In the genomic region with DNA sequence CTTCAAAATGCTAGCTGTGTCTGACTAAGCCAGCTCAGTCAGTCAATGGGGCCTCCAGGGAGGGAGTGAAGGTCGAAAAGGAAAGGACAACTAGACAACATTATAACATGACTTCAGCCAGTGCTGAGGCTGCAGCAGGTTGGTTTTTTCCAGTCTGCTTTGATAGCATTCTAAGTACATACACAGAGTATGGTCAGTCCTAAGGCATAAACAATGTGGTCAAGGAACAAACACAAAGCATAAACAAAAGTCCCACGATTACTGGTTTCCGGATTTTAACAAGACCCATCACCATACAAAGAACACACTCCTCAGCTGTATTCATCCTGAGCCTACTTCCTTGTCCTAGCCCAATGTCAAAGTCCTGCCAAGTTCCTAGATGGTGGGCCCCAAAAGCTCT, we compare ENCODE assay signal across 24 mouse cellular contexts. TPM values are rescaled to one million over a fixed set of nuclear protein-coding genes. Genes with fewer than 3 reads are reported as not detected.
DNase-seq lines count a peak whose midpoint lies in the region; ATAC-seq and TF ChIP-seq lines count a peak whose summit lies in the region.
"Had no signal": no experiment of that assay in that cellular context is flagged by ENCODE, and none has a peak within 500 bp of the region (broad histone marks: within the 10 kb centered on the region; RNA-seq: fewer than 3 reads in every experiment).

No protein-coding gene starts in this region.

- WGBS in intestine, postnatal 0 days: 65% methylated on average over 3 of the region's 3 CpGs
- 70% methylated on average over 3 of the region's 3 CpGs for WGBS in intestine, embryonic 16.5 days

- no peak for TF ChIP-seq CTCF in intestine, postnatal 0 days (IDR thresholded peaks at IDR 0.05; ENCODE audit: low read depth)
- no peak for TF ChIP-seq CTCF in ES-Bruce4 (IDR thresholded peaks at IDR 0.05; ENCODE audit: low read depth, low read length)

- ATAC-seq in intestine, postnatal 0 days: peak; percentile 22; the same call in 1 of the 2 replicates
- no peak for ATAC-seq in intestine, embryonic 16.5 days
- ATAC-seq: forebrain, embryonic 14.5 days; forebrain, embryonic 16.5 days; Patski had no signal

- H3K9ac ChIP-seq in intestine, postnatal 0 days (ENCODE audit: low read depth, low read length): no peak overlapping the region
- no peak overlapping the region for H3K9ac ChIP-seq in intestine, embryonic 16.5 days (ENCODE audit: low read depth, low read length)
- H3K9ac ChIP-seq in ES-Bruce4 (ENCODE audit: low read depth, poor library complexity, severe bottlenecking): peak overlapping the region; percentile 45; the same call in 1 of the 2 replicates
- H3K9ac ChIP-seq: embryonic facial prominence, embryonic 13.5 days; embryonic facial prominence, embryonic 15.5 days; forebrain, embryonic 12.5 days had no signal

- no peaks in the 10 kb centered on the region for H3K36me3 ChIP-seq in intestine, postnatal 0 days (ENCODE audit: control insufficient read depth, insufficient read depth)
- no peaks in the 10 kb centered on the region for H3K36me3 ChIP-seq in intestine, embryonic 16.5 days (ENCODE audit: control insufficient read depth, insufficient read depth, low read length)
- H3K36me3 ChIP-seq in ES-Bruce4 (ENCODE audit: control insufficient read depth, insufficient read depth, low read length, poor library complexity, severe bottlenecking): no peaks in the 10 kb centered on the region
- H3K36me3 ChIP-seq: embryonic facial prominence, embryonic 13.5 days; embryonic facial prominence, embryonic 15.5 days; forebrain, embryonic 10.5 days; forebrain, embryonic 12.5 days; G1E had no signal

- TF ChIP-seq EP300 in ES-Bruce4 (IDR thresholded peaks at IDR 0.05; ENCODE audit: insufficient read depth, low read depth, low read length): no peak

- no peak for TF ChIP-seq POLR2A in ES-Bruce4 (IDR thresholded peaks at IDR 0.05; ENCODE audit: insufficient read depth, low read length)

- peak overlapping the region; percentile 70 for H3K27ac ChIP-seq in intestine, postnatal 0 days (ENCODE audit: low read depth, low read length)
- H3K27ac ChIP-seq in intestine, embryonic 16.5 days (ENCODE audit: low read length): no peak overlapping the region
- no peak overlapping the region for H3K27ac ChIP-seq in ES-Bruce4 (ENCODE audit: insufficient read depth, low read length)
- H3K27ac ChIP-seq: embryonic facial prominence, embryonic 13.5 days; embryonic facial prominence, embryonic 15.5 days; forebrain, embryonic 10.5 days; forebrain, embryonic 12.5 days had no signal

- no peaks in the 10 kb centered on the region for H3K9me3 ChIP-seq in intestine, postnatal 0 days (ENCODE audit: control insufficient read depth)
- H3K9me3 ChIP-seq in intestine, embryonic 16.5 days (ENCODE audit: control insufficient read depth, low read length): no peaks in the 10 kb centered on the region
- no peaks in the 10 kb centered on the region for H3K9me3 ChIP-seq in ES-Bruce4 (replicated peaks; ENCODE audit: control insufficient read depth, insufficient read depth, low read length, poor library complexity, severe bottlenecking)
- H3K9me3 ChIP-seq: embryonic facial prominence, embryonic 13.5 days; embryonic facial prominence, embryonic 15.5 days; forebrain, embryonic 10.5 days; forebrain, embryonic 12.5 days; G1E had no signal

- DNase-seq in ZHBTc4 (ENCODE audit: low read depth, low spot score): peak; percentile 68
- DNase-seq in thymus, postnatal 25 days: no peak
- DNase-seq: adrenal gland, adult 2 months; adrenal gland, postnatal 10 days; adrenal gland, postnatal 25 days; cerebellum, adult 11 months; cerebellum, adult 18-20 months; cerebellum, adult 8-10 months; cerebellum, adult 9-11 months; cerebellum, postnatal 14 days; cerebellum, postnatal 36 days; embryo, embryonic 11 days had no signal

- H3K27me3 ChIP-seq in intestine, postnatal 0 days (replicated peaks; ENCODE audit: control insufficient read depth, insufficient read depth, low read length): no peaks in the 10 kb centered on the region
- no peaks in the 10 kb centered on the region for H3K27me3 ChIP-seq in intestine, embryonic 16.5 days (replicated peaks; ENCODE audit: control insufficient read depth, insufficient read depth, low read length)
- H3K27me3 ChIP-seq in ES-Bruce4 (ENCODE audit: control insufficient read depth, insufficient read depth, low read length, poor library complexity, severe bottlenecking): no peaks in the 10 kb centered on the region
- H3K27me3 ChIP-seq: embryonic facial prominence, embryonic 13.5 days; embryonic facial prominence, embryonic 15.5 days; forebrain, embryonic 12.5 days; Patski had no signal

- H3K4me1 ChIP-seq in intestine, postnatal 0 days (replicated peaks; ENCODE audit: control insufficient read depth, insufficient read depth, low read length): peaks cover 5% of the 10 kb centered on the region; the same call in 1 of the 2 replicates
- H3K4me1 ChIP-seq in intestine, embryonic 16.5 days (ENCODE audit: control insufficient read depth, insufficient read depth, low read length): peaks cover 6% of the 10 kb centered on the region
- no peaks in the 10 kb centered on the region for H3K4me1 ChIP-seq in ES-Bruce4 (ENCODE audit: control insufficient read depth, insufficient read depth, low read length)

- H3K4me2 ChIP-seq in intestine, postnatal 0 days (replicated peaks; ENCODE audit: low read depth): no peak overlapping the region
- H3K4me2 ChIP-seq in intestine, embryonic 16.5 days (ENCODE audit: low read depth, low read length): no peak overlapping the region
- H3K4me2 ChIP-seq: embryonic facial prominence, embryonic 13.5 days; embryonic facial prominence, embryonic 15.5 days; forebrain, embryonic 12.5 days had no signal

- no peak overlapping the region for H3K4me3 ChIP-seq in intestine, postnatal 0 days (ENCODE audit: low read depth, low read length)
- H3K4me3 ChIP-seq in intestine, embryonic 16.5 days (ENCODE audit: low read length): no peak overlapping the region
- no peak overlapping the region for H3K4me3 ChIP-seq in ES-Bruce4 (ENCODE audit: low read depth, low read length)
- H3K4me3 ChIP-seq: embryonic facial prominence, embryonic 13.5 days; embryonic facial prominence, embryonic 15.5 days; erythroblast, embryonic 14.5 days; forebrain, embryonic 10.5 days; forebrain, embryonic 12.5 days had no signal

RNA-seq across cellular contexts. Expression of gene Commd1, which starts 3.3 kb away (rescaled TPM):
- polyA plus RNA-seq in intestine, postnatal 0 days (2015; fragmentation: Nextera tagmentation; extraction: Ambion mirVana): 286 and 294 TPM in 2 replicates
- 320 and 339 TPM in 2 replicates for polyA plus RNA-seq in intestine, embryonic 16.5 days (2015; fragmentation: Nextera tagmentation; extraction: Ambion mirVana)
- polyA plus RNA-seq in ES-Bruce4 (2011; ENCODE audit: insufficient read depth, insufficient read length, low read depth, missing spikeins): 104 and 120 TPM in 2 replicates

RNA-seq across cellular contexts. Expression of gene Gm28048, which starts 3.6 kb away (rescaled TPM):
- polyA plus RNA-seq in intestine, postnatal 0 days (2015; fragmentation: Nextera tagmentation; extraction: Ambion mirVana): 15.8 and 20.3 TPM in 2 replicates
- polyA plus RNA-seq in intestine, embryonic 16.5 days (2015; fragmentation: Nextera tagmentation; extraction: Ambion mirVana): 11.2 and 12.0 TPM in 2 replicates
- polyA plus RNA-seq in ES-Bruce4 (2011; ENCODE audit: insufficient read depth, insufficient read length, low read depth, missing spikeins): 23.3 and 33.6 TPM in 2 replicates
- polyA plus RNA-seq: adrenal gland, adult 2 months; erythroblast, embryonic 14.5 days; G1E had no signal

RNA-seq across cellular contexts. Expression of gene Cct4, which starts 4.8 kb away (rescaled TPM):
- 95.3 and 101 TPM in 2 replicates for polyA plus RNA-seq in intestine, postnatal 0 days (2015; fragmentation: Nextera tagmentation; extraction: Ambion mirVana)
- polyA plus RNA-seq in intestine, embryonic 16.5 days (2015; fragmentation: Nextera tagmentation; extraction: Ambion mirVana): 214 and 241 TPM in 2 replicates
- 618 and 646 TPM in 2 replicates for polyA plus RNA-seq in ES-Bruce4 (2011; ENCODE audit: insufficient read depth, insufficient read length, low read depth, missing spikeins)

RNA-seq across cellular contexts. Expression of gene Zrsr1, which starts 13.7 kb away (rescaled TPM):
- polyA plus RNA-seq in intestine, postnatal 0 days (2015; fragmentation: Nextera tagmentation; extraction: Ambion mirVana): 2.0 and 2.3 TPM in 2 replicates
- polyA plus RNA-seq in intestine, embryonic 16.5 days (2015; fragmentation: Nextera tagmentation; extraction: Ambion mirVana): 1.8 and 2.2 TPM in 2 replicates
- polyA plus RNA-seq in ES-Bruce4 (2011; ENCODE audit: insufficient read depth, insufficient read length, low read depth, missing spikeins): 19.6 and 21.1 TPM in 2 replicates

RNA-seq across cellular contexts. Expression of gene Fam161a, which starts 21.8 kb away (rescaled TPM):
- polyA plus RNA-seq in intestine, postnatal 0 days (2015; fragmentation: Nextera tagmentation; extraction: Ambion mirVana): 1.9 and 2.8 TPM in 2 replicates
- 1.5 and 2.7 TPM in 2 replicates for polyA plus RNA-seq in intestine, embryonic 16.5 days (2015; fragmentation: Nextera tagmentation; extraction: Ambion mirVana)
- 2.1 and 3.2 TPM in 2 replicates for polyA plus RNA-seq in ES-Bruce4 (2011; ENCODE audit: insufficient read depth, insufficient read length, low read depth, missing spikeins)
